Mouse (Mus musculus): ENCODE data around the gene Wnt5b. TPM values are rescaled to one million over a fixed set of nuclear protein-coding genes. Genes with fewer than 3 reads are reported as not detected.

Wnt5b gene
- polyA plus RNA-seq, 1 experiment from 2014 or later: 6.2 TPM

GRCm38 (mm10) chr6:119572296-119572695 lies 28.1 kb upstream of the Wnt5b start:
- no peak overlapping the region for H3K4me3 ChIP-seq (replicated peaks; ENCODE audit: low read length)
- H3K4me2 ChIP-seq (ENCODE audit: low read depth, low read length): no peak overlapping the region
- WGBS: 66% methylated on average over 7 of the region's 7 CpGs
- no peaks in the 10 kb centered on the region for H3K4me1 ChIP-seq (ENCODE audit: control insufficient read depth, insufficient read depth, low read length)
- no peak for ATAC-seq (ENCODE audit: insufficient read depth, low FRiP score)
- H3K9me3 ChIP-seq (replicated peaks; ENCODE audit: control insufficient read depth, low read length): no peaks in the 10 kb centered on the region
- no peak overlapping the region for H3K9ac ChIP-seq (ENCODE audit: low read length)
- H3K27ac ChIP-seq (ENCODE audit: low read length): no peak overlapping the region
- H3K36me3 ChIP-seq (ENCODE audit: control insufficient read depth, insufficient read depth, low read length): no peaks in the 10 kb centered on the region; the same call in 1 of the 2 replicates
- no peaks in the 10 kb centered on the region for H3K27me3 ChIP-seq (ENCODE audit: control insufficient read depth, insufficient read depth, low read length)

DNA sequence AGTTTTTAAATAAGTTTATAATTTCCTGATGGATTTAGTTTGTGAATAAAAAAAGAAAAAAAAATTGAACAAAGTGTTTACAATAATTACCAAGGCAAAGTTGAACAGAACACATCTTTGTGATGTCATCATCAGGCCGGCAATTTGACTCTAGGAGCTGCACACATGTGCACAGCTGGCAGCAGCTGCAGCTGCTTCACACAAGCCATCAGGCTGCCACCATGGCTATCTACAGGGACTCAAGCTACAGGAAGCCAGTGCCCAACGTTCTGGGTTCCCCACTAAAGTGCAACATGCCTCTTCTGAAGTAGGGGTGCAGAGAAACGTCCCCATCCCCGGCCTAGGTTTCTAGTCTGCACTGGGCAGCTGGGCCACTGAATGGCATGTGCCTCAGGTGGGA lies 26.6 kb upstream of the Wnt5b start:
- Histone ChIP-seq H3K9ac (ENCODE audit: low read length) (no peak overlapping the region), H3K4me2 (ENCODE audit: low read depth, low read length) (no peak overlapping the region), H3K27ac (ENCODE audit: low read length) (no peak overlapping the region), H3K27me3 (ENCODE audit: control insufficient read depth, insufficient read depth, low read length) (no peaks in the 10 kb centered on the region), H3K9me3 (replicated peaks; ENCODE audit: control insufficient read depth, low read length) (no peaks in the 10 kb centered on the region), H3K4me3 (replicated peaks; ENCODE audit: low read length) (no peak overlapping the region), H3K36me3 (ENCODE audit: control insufficient read depth, insufficient read depth, low read length) (no peaks in the 10 kb centered on the region; the same call in 1 of the 2 replicates), H3K4me1 (ENCODE audit: control insufficient read depth, insufficient read depth, low read length) (peaks cover 5% of the 10 kb centered on the region)
- WGBS: 71% methylated on average over 4 of the region's 4 CpGs
- no peak for ATAC-seq (ENCODE audit: insufficient read depth, low FRiP score)

DNA sequence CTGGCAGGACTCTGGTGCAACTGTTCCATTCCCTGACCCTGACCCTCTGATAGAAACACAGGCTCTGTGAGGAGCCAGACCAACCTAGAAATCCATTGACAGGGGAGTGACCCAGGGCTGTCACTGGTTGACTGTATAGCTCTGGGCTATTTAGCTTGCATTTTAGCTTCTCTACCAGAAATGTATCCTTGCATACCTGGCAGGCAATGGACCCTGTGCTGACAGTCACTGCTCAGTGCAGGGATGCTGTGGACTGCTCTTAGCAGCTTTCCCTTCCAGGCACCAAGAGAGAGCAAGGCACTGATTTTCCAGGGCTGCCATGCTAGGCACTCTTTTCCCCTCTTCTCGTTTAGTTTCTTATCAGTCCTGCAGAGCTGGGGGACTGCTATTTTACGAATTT lies 24.2 kb upstream of the Wnt5b start:
- Histone ChIP-seq H3K27ac (ENCODE audit: low read length) (no peak overlapping the region), H3K36me3 (ENCODE audit: control insufficient read depth, insufficient read depth, low read length) (no peaks in the 10 kb centered on the region), H3K9ac (ENCODE audit: low read length) (no peak overlapping the region), H3K4me1 (ENCODE audit: control insufficient read depth, insufficient read depth, low read length) (peaks cover 12% of the 10 kb centered on the region), H3K4me2 (ENCODE audit: low read depth, low read length) (no peak overlapping the region), H3K9me3 (replicated peaks; ENCODE audit: control insufficient read depth, low read length) (no peaks in the 10 kb centered on the region), H3K4me3 (replicated peaks; ENCODE audit: low read length) (no peak overlapping the region), H3K27me3 (ENCODE audit: control insufficient read depth, insufficient read depth, low read length) (no peaks in the 10 kb centered on the region)
- ATAC-seq (ENCODE audit: insufficient read depth, low FRiP score): no peak
- 74% methylated on average over 2 of the region's 2 CpGs for WGBS

DNA sequence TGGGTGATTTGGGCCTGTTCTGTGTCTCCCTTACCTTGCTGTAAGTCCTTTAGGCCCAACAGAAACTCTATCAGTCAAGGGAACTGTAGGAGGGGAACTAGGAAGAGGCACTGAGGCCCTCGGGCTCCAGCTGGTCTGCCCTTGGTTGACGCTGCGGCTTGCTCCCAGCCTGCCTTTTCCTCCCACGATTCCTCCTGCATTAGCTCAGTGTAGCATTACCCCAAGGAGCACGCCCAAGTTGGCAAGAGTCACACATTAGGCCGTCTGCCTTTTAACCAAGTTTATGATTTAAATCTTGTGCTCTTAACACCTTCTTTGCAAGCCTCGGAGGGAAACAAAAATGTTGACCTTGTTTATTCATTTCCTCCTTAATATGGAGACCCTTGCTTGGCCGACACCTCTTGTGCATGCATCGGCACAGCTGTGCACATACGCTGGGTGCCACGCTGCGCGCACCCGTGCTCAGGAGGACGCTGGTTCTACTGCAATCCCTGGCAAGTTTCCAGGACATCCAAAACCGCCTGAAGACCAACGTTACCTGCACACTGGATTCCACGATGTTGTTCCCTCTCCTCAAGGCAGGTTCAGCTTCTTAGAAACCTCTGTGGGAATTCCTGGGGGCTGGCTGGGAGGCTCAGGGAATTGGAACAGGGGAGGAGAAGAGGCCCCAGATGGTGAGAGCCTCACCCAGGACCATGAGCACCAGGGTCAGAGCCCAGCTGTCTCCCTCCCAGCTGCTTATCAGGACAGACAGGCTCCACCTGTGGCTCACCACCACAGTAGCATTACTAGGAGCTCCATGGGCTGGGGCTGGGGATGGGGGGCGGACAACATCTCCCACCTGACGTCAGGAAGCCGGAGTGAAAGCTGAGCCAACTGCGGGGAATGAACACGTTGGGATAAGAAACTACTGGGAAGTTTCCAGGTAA lies 21.6 kb upstream of the Wnt5b start:
- peak; percentile 75; the same call in 1 of the 2 replicates for ATAC-seq (ENCODE audit: insufficient read depth, low FRiP score)
- H3K4me1 ChIP-seq (ENCODE audit: control insufficient read depth, insufficient read depth, low read length): peaks cover 12% of the 10 kb centered on the region
- no peak overlapping the region for H3K4me3 ChIP-seq (replicated peaks; ENCODE audit: low read length)
- 49% methylated on average over 23 of the region's 23 CpGs for WGBS
- 0 out of 2 replicates have a peak overlapping the region, but pooled peaks have one; percentile 3 for H3K4me2 ChIP-seq (ENCODE audit: low read depth, low read length)
- no peaks in the 10 kb centered on the region for H3K36me3 ChIP-seq (ENCODE audit: control insufficient read depth, insufficient read depth, low read length)
- H3K9me3 ChIP-seq (replicated peaks; ENCODE audit: control insufficient read depth, low read length): no peaks in the 10 kb centered on the region
- no peaks in the 10 kb centered on the region for H3K27me3 ChIP-seq (ENCODE audit: control insufficient read depth, insufficient read depth, low read length)
- peak overlapping the region; percentile 35; the same call in 1 of the 2 replicates for H3K27ac ChIP-seq (ENCODE audit: low read length)
- no peak overlapping the region for H3K9ac ChIP-seq (ENCODE audit: low read length)

GRCm38 (mm10) chr6:119562558-119562957 lies 18.4 kb upstream of the Wnt5b start:
- Histone ChIP-seq H3K27me3 (ENCODE audit: control insufficient read depth, insufficient read depth, low read length) (no peaks in the 10 kb centered on the region), H3K4me3 (replicated peaks; ENCODE audit: low read length) (no peak overlapping the region), H3K9me3 (replicated peaks; ENCODE audit: control insufficient read depth, low read length) (no peaks in the 10 kb centered on the region), H3K36me3 (ENCODE audit: control insufficient read depth, insufficient read depth, low read length) (no peaks in the 10 kb centered on the region), H3K4me2 (ENCODE audit: low read depth, low read length) (no peak overlapping the region), H3K9ac (ENCODE audit: low read length) (no peak overlapping the region), H3K4me1 (ENCODE audit: control insufficient read depth, insufficient read depth, low read length) (peaks cover 20% of the 10 kb centered on the region), H3K27ac (ENCODE audit: low read length) (no peak overlapping the region)
- peak; percentile 57; the same call in 1 of the 2 replicates for ATAC-seq (ENCODE audit: insufficient read depth, low FRiP score)
- 40% methylated on average over 10 of the region's 10 CpGs for WGBS

DNA sequence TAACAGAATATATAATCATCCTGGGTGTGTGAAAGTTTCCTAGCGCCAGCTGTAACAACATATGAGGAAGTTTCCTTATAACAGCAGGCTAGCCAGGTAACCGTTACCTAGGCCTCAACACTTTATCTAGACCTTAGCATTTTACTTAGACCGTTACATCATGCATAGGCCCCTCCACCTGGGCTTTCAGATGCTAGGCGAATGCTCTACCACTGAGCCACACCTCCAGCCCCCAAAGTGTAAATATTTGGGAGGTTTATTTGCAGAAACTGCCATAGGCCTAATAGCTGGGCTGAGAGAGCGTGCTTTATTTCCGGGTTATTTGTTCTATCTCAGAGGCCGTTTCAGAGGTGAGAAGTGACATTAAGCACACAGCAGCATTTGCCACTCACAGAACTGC lies 14.7 kb upstream of the Wnt5b start:
- Histone ChIP-seq H3K4me1 (ENCODE audit: control insufficient read depth, insufficient read depth, low read length) (peaks cover 8% of the 10 kb centered on the region; the same call in 1 of the 2 replicates), H3K4me2 (ENCODE audit: low read depth, low read length) (no peak overlapping the region), H3K4me3 (replicated peaks; ENCODE audit: low read length) (no peak overlapping the region), H3K36me3 (ENCODE audit: control insufficient read depth, insufficient read depth, low read length) (no peaks in the 10 kb centered on the region), H3K27ac (ENCODE audit: low read length) (no peak overlapping the region), H3K9ac (ENCODE audit: low read length) (no peak overlapping the region), H3K9me3 (replicated peaks; ENCODE audit: control insufficient read depth, low read length) (no peaks in the 10 kb centered on the region), H3K27me3 (ENCODE audit: control insufficient read depth, insufficient read depth, low read length) (no peaks in the 10 kb centered on the region)
- WGBS: 46% methylated on average over 7 of the region's 7 CpGs
- ATAC-seq (ENCODE audit: insufficient read depth, low FRiP score): 0 out of 2 replicates have a peak, but pooled peaks have one; percentile 14

DNA sequence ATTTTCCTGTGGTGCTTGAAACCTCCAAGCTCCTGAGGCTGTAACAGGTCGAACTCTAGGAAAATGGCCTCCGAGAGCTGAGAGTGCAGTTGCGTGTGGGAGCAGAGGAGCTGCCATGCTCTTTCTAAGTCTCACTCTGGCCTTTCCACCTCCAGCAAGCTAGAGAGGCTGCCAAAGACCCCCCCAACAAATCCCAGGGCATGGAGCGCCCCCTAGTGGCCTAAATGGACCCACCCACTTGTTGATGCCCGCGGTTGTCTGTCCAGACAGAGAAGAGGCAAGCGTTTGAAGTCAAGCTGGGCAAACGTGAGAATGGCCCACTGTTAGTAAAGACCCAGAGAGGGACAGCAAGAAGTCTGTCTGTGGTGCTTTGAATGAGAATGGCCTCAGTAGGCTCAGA lies 10.3 kb upstream of the Wnt5b start:
- peaks cover 7% of the 10 kb centered on the region; the same call in 1 of the 2 replicates for H3K4me1 ChIP-seq (ENCODE audit: control insufficient read depth, insufficient read depth, low read length)
- no peak overlapping the region for H3K9ac ChIP-seq (ENCODE audit: low read length)
- no peaks in the 10 kb centered on the region for H3K9me3 ChIP-seq (replicated peaks; ENCODE audit: control insufficient read depth, low read length)
- H3K36me3 ChIP-seq (ENCODE audit: control insufficient read depth, insufficient read depth, low read length): no peaks in the 10 kb centered on the region
- 69% methylated on average over 8 of the region's 8 CpGs for WGBS
- H3K27ac ChIP-seq (ENCODE audit: low read length): no peak overlapping the region
- no peak for ATAC-seq (ENCODE audit: insufficient read depth, low FRiP score)
- no peak overlapping the region for H3K4me2 ChIP-seq (ENCODE audit: low read depth, low read length)
- H3K4me3 ChIP-seq (replicated peaks; ENCODE audit: low read length): no peak overlapping the region
- no peaks in the 10 kb centered on the region for H3K27me3 ChIP-seq (ENCODE audit: control insufficient read depth, insufficient read depth, low read length)

- Histone ChIP-seq H3K27ac (ENCODE audit: low read length) (no peak overlapping the region), H3K4me3 (replicated peaks; ENCODE audit: low read length) (peak overlapping the region; percentile 69), H3K4me1 (ENCODE audit: control insufficient read depth, insufficient read depth, low read length) (0 out of 2 replicates have a peak, but pooled peaks cover 5% of the 10 kb centered on the region), H3K36me3 (ENCODE audit: control insufficient read depth, insufficient read depth, low read length) (no peaks in the 10 kb centered on the region), H3K4me2 (ENCODE audit: low read depth, low read length) (peak overlapping the region; percentile 97), H3K9ac (ENCODE audit: low read length) (peak overlapping the region; percentile 81), H3K9me3 (replicated peaks; ENCODE audit: control insufficient read depth, low read length) (no peaks in the 10 kb centered on the region), H3K27me3 (ENCODE audit: control insufficient read depth, insufficient read depth, low read length) (no peaks in the 10 kb centered on the region)
- no peak; the same call in 1 of the 2 replicates for ATAC-seq (ENCODE audit: insufficient read depth, low FRiP score)
- 2% methylated on average over 14 of the region's 14 CpGs for WGBS
Measured at GRCm38 (mm10) chr6:119544518-119544864, 344 bp upstream of the Wnt5b start.

GRCm38 (mm10) chr6:119543456-119543802 lies 718 bp downstream of the Wnt5b start:
- Histone ChIP-seq H3K27me3 (ENCODE audit: control insufficient read depth, insufficient read depth, low read length) (no peaks in the 10 kb centered on the region), H3K4me3 (replicated peaks; ENCODE audit: low read length) (peak overlapping the region; percentile 69), H3K4me2 (ENCODE audit: low read depth, low read length) (peak overlapping the region; percentile 97), H3K9ac (ENCODE audit: low read length) (peak overlapping the region; percentile 81), H3K4me1 (ENCODE audit: control insufficient read depth, insufficient read depth, low read length) (0 out of 2 replicates have a peak, but pooled peaks cover 5% of the 10 kb centered on the region), H3K36me3 (ENCODE audit: control insufficient read depth, insufficient read depth, low read length) (no peaks in the 10 kb centered on the region), H3K27ac (ENCODE audit: low read length) (no peak overlapping the region), H3K9me3 (replicated peaks; ENCODE audit: control insufficient read depth, low read length) (no peaks in the 10 kb centered on the region)
- 1% methylated on average over 30 of the region's 30 CpGs for WGBS
- ATAC-seq (ENCODE audit: insufficient read depth, low FRiP score): peak; percentile 9; the same call in 1 of the 2 replicates
